Mouse (Mus musculus): ENCODE results near the gene Ttc7b. TPM values are rescaled to one million over a fixed set of nuclear protein-coding genes. Genes with fewer than 3 reads are reported as not detected.

Gene Ttc7b
- polyA plus RNA-seq, 1 experiment from 2014 or later: 6.3 TPM

DNA sequence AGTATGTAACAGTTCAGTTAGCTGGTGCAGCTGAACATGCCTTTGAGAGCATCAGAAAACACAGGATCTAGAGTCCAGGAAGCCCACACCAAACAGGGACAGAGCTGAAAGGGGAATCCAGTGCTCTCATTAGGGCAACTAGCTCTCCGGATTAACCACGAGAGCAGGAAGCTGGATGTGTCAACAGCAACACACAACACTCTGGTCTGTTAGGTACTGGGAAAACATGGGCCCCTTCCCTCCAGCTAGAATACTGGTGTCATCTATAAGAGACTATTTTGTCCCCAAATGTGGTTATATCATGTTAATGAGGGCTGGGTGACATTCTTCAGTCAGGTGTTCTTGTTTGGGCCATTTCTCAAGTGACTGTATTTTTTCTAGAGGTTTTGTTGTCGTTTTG is 21.4 kb upstream of the Ttc7b start:
- no peaks in the 10 kb centered on the region for H3K36me3 ChIP-seq (ENCODE audit: control insufficient read depth, insufficient read depth, low read length)
- WGBS: 61% methylated on average over 3 of the region's 3 CpGs
- no peaks in the 10 kb centered on the region for H3K27me3 ChIP-seq (replicated peaks; ENCODE audit: control insufficient read depth, insufficient read depth, low read length)
- H3K4me2 ChIP-seq (ENCODE audit: low read length): no peak overlapping the region
- H3K27ac ChIP-seq (ENCODE audit: low read depth, low read length): no peak overlapping the region
- H3K4me1 ChIP-seq (ENCODE audit: control insufficient read depth, insufficient read depth, low read length): no peaks in the 10 kb centered on the region
- DNase-seq (ENCODE audit: low spot score) (no peak), ATAC-seq (no peak)
- H3K9me3 ChIP-seq (replicated peaks; ENCODE audit: control insufficient read depth, low read length): no peaks in the 10 kb centered on the region
- H3K4me3 ChIP-seq (ENCODE audit: low read depth, low read length): no peak overlapping the region
- no peak overlapping the region for H3K9ac ChIP-seq (ENCODE audit: low read length)

DNA sequence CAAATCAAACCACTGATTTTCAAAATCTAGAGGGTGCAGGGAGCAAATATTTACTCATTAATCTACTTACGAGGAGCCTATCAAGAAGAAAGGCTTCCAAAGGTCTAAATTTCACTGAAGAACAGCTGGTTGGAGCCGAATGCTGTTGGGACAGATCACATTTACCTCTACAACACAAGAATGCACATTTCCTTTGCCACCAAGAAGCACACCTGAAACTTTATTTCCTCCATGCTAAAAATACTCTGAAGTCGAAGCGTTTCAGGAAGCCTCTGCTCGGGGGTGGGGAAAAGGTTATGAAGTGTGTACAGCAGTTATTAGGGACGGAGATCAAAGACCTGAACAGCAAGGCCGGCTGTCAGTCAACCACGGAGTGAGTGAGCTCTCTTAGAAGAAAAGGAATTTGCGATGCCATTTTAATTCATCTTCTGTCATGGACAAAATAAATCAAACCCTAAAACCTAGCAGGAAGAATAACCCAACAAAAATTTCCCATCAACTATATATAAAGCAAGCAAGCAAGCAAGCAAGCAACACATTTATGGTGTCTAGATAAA is 18.6 kb upstream of the Ttc7b start:
- Histone ChIP-seq H3K4me1 (ENCODE audit: control insufficient read depth, insufficient read depth, low read length) (no peaks in the 10 kb centered on the region), H3K27ac (ENCODE audit: low read depth, low read length) (no peak overlapping the region), H3K9ac (ENCODE audit: low read length) (no peak overlapping the region), H3K9me3 (replicated peaks; ENCODE audit: control insufficient read depth, low read length) (no peaks in the 10 kb centered on the region), H3K27me3 (replicated peaks; ENCODE audit: control insufficient read depth, insufficient read depth, low read length) (no peaks in the 10 kb centered on the region), H3K4me2 (ENCODE audit: low read length) (no peak overlapping the region), H3K4me3 (ENCODE audit: low read depth, low read length) (no peak overlapping the region), H3K36me3 (ENCODE audit: control insufficient read depth, insufficient read depth, low read length) (no peaks in the 10 kb centered on the region)
- no peak for ATAC-seq
- DNase-seq (ENCODE audit: low spot score): no peak
- 75% methylated on average over 9 of the region's 9 CpGs for WGBS

DNA sequence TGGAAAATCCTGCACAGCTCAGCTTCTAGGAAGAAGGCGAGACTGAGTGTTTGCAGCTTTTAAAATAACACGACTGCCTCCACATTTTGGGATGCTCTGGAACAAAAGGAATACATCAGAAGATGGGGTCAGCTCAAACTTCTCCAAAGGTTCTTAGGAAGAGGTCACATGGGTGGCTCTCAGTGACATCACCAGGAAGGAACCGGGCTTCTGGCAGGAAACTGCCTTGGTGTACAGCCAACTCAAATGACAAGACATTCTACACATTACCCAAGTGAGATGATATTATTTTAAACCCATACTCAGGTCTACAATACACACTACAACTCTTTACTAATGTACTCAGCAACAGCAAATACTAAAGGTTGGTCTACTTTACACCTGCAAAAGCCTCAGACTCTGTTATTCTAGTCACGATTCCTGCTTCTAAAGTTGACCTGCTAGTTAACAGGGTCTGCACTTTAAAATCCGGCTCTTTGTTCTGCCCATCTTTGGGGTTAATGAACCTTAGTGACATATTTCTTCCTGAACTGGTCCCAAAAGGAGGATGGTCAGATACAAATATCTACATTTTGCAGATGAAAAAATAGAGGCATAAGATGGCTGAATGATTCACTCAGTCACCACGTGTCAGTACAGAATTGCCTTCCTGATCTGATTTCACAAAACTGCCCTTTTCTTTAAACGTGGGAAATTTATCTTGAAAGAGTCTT is 18.0 kb upstream of the Ttc7b start:
- no peak overlapping the region for H3K9ac ChIP-seq (ENCODE audit: low read length)
- no peak overlapping the region for H3K4me3 ChIP-seq (ENCODE audit: low read depth, low read length)
- WGBS: 66% methylated on average over 7 of the region's 7 CpGs
- no peak for DNase-seq (ENCODE audit: low spot score)
- H3K27me3 ChIP-seq (replicated peaks; ENCODE audit: control insufficient read depth, insufficient read depth, low read length): no peaks in the 10 kb centered on the region
- no peaks in the 10 kb centered on the region for H3K9me3 ChIP-seq (replicated peaks; ENCODE audit: control insufficient read depth, low read length)
- H3K4me1 ChIP-seq (ENCODE audit: control insufficient read depth, insufficient read depth, low read length): no peaks in the 10 kb centered on the region
- no peak overlapping the region for H3K27ac ChIP-seq (ENCODE audit: low read depth, low read length)
- ATAC-seq: no peak
- H3K36me3 ChIP-seq (ENCODE audit: control insufficient read depth, insufficient read depth, low read length): no peaks in the 10 kb centered on the region
- no peak overlapping the region for H3K4me2 ChIP-seq (ENCODE audit: low read length)

DNA sequence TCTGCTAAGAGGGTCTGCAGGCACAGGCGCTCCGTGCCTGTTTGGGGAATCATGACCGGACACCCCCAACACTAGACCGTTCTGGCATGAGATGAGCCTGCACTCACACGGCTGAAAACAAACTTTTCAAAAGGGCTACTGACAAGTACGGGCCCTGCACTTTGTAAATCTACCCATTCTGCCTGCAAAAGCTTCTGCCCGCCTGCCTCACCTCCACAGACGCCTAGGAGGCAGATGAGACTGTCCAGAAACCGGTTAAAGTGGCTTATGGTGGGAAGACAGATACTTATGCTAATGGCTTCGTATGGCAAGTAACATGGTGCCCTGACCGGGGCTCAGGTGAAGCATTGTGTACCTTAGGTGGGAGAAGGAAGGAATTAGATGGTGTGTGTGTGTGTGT is 16.5 kb upstream of the Ttc7b start:
- no peak overlapping the region for H3K27ac ChIP-seq (ENCODE audit: low read depth, low read length)
- H3K9ac ChIP-seq (ENCODE audit: low read length): no peak overlapping the region
- H3K27me3 ChIP-seq (replicated peaks; ENCODE audit: control insufficient read depth, insufficient read depth, low read length): no peaks in the 10 kb centered on the region
- H3K4me1 ChIP-seq (ENCODE audit: control insufficient read depth, insufficient read depth, low read length): no peaks in the 10 kb centered on the region
- 87% methylated on average over 11 of the region's 11 CpGs for WGBS
- DNase-seq (ENCODE audit: low spot score): no peak
- H3K9me3 ChIP-seq (replicated peaks; ENCODE audit: control insufficient read depth, low read length): no peaks in the 10 kb centered on the region
- no peak for ATAC-seq
- no peaks in the 10 kb centered on the region for H3K36me3 ChIP-seq (ENCODE audit: control insufficient read depth, insufficient read depth, low read length)
- H3K4me3 ChIP-seq (ENCODE audit: low read depth, low read length): no peak overlapping the region
- no peak overlapping the region for H3K4me2 ChIP-seq (ENCODE audit: low read length)

DNA sequence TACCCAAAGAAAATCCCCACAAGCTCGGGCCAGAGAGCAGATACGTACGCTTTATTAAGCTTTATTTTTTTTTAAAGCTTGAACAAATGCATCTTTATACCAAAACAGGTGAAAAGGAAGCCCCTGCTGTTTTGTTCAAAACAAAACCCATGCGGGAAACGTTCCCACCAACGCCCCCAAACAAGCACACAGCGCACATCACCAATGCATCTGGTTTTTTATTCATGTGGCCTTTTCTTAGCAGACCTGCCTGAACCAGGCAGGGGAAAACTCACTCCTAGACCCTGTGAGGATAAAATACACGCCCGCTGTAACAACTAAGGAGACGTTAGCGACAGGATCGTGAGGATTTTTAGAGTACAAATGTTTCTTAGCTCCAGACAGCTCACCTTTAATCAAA is 14.4 kb upstream of the Ttc7b start:
- ATAC-seq: no peak
- no peaks in the 10 kb centered on the region for H3K4me1 ChIP-seq (ENCODE audit: control insufficient read depth, insufficient read depth, low read length)
- no peaks in the 10 kb centered on the region for H3K36me3 ChIP-seq (ENCODE audit: control insufficient read depth, insufficient read depth, low read length)
- no peak overlapping the region for H3K9ac ChIP-seq (ENCODE audit: low read length)
- no peak for DNase-seq (ENCODE audit: low spot score)
- no peaks in the 10 kb centered on the region for H3K9me3 ChIP-seq (replicated peaks; ENCODE audit: control insufficient read depth, low read length)
- H3K27ac ChIP-seq (ENCODE audit: low read depth, low read length): no peak overlapping the region
- WGBS: 21% methylated on average over 12 of the region's 12 CpGs
- H3K4me3 ChIP-seq (ENCODE audit: low read depth, low read length): no peak overlapping the region
- no peak overlapping the region for H3K4me2 ChIP-seq (ENCODE audit: low read length)
- no peaks in the 10 kb centered on the region for H3K27me3 ChIP-seq (replicated peaks; ENCODE audit: control insufficient read depth, insufficient read depth, low read length)

DNA sequence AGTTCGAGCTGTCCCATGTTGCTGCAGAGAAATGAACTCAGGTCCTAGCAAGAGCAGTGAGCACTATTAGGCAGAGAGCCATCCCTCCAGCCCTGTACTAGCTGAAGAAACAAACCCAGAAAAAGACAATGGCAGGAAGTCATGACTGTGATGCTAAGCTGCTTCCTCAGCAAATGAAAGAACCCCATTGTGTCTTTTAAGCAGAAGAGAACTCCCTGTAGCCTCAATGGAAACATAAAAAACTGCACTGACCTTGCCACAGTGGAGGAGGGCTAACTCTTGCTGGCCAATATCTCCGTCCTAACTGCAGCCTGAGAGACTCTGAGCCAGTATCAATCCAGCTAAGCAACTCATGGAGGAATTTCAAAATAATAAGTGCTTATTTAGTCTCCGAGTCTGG is 13.4 kb upstream of the Ttc7b start:
- no peak for ATAC-seq
- Histone ChIP-seq H3K9ac (ENCODE audit: low read length) (no peak overlapping the region), H3K4me3 (ENCODE audit: low read depth, low read length) (no peak overlapping the region), H3K27ac (ENCODE audit: low read depth, low read length) (no peak overlapping the region), H3K4me1 (ENCODE audit: control insufficient read depth, insufficient read depth, low read length) (no peaks in the 10 kb centered on the region), H3K27me3 (replicated peaks; ENCODE audit: control insufficient read depth, insufficient read depth, low read length) (no peaks in the 10 kb centered on the region), H3K9me3 (replicated peaks; ENCODE audit: control insufficient read depth, low read length) (no peaks in the 10 kb centered on the region), H3K4me2 (ENCODE audit: low read length) (no peak overlapping the region), H3K36me3 (ENCODE audit: control insufficient read depth, insufficient read depth, low read length) (no peaks in the 10 kb centered on the region)
- peak; percentile 8 for DNase-seq (ENCODE audit: low spot score)
- 43% methylated on average over 3 of the region's 3 CpGs for WGBS

DNA sequence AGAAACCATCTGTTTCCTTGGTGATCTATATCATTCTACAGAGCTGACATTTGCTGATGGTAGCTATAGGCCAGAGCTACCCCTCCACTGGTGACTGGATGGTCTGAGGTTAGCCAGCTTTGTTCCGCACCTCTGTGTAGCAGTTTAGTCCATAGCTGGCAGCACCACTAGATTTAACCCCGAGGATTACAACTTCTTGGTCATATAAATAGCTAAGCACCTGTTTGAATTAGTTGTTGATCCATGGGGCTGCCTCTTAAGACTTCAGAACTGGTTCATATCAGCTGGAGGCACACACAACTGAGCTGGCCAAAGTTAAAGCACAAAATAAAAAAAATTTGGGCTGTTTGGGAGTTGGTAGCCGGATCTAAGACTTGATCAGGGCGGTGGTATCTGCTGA is 12.6 kb upstream of the Ttc7b start:
- peaks cover under 1% of the 10 kb centered on the region; the same call in 1 of the 2 replicates for H3K4me1 ChIP-seq (ENCODE audit: control insufficient read depth, insufficient read depth, low read length)
- no peak overlapping the region for H3K4me2 ChIP-seq (ENCODE audit: low read length)
- WGBS: 85% methylated on average over 4 of the region's 4 CpGs
- DNase-seq (ENCODE audit: low spot score): no peak
- H3K36me3 ChIP-seq (ENCODE audit: control insufficient read depth, insufficient read depth, low read length): no peaks in the 10 kb centered on the region
- no peak overlapping the region for H3K4me3 ChIP-seq (ENCODE audit: low read depth, low read length)
- no peak overlapping the region for H3K9ac ChIP-seq (ENCODE audit: low read length)
- H3K27ac ChIP-seq (ENCODE audit: low read depth, low read length): no peak overlapping the region
- no peaks in the 10 kb centered on the region for H3K9me3 ChIP-seq (replicated peaks; ENCODE audit: control insufficient read depth, low read length)
- no peaks in the 10 kb centered on the region for H3K27me3 ChIP-seq (replicated peaks; ENCODE audit: control insufficient read depth, insufficient read depth, low read length)
- no peak for ATAC-seq

DNA sequence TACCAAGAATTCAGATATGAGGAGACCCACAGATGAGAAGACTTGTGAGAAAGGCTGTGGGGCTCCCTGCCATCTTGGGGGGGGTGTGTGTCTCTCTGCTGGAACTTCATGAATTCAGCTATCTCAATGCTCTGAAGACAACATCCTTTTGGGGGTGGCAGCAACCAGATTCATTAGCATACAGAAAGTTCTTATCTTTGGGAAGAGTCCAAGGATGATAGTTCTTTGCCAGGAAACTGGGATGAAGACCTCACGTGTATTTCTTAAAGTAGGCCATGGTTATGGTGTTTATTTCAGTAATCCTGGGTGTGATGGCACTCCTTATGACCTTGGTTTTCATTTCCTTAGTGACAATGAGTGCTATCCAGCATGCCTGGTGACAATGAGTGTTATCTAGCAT is 11.1 kb upstream of the Ttc7b start:
- H3K9ac ChIP-seq (ENCODE audit: low read length): no peak overlapping the region
- H3K4me3 ChIP-seq (ENCODE audit: low read depth, low read length): no peak overlapping the region
- H3K4me2 ChIP-seq (ENCODE audit: low read length): no peak overlapping the region
- no peak overlapping the region for H3K27ac ChIP-seq (ENCODE audit: low read depth, low read length)
- no peak for ATAC-seq
- 77% methylated on average over 1 of the region's 1 CpGs for WGBS
- no peaks in the 10 kb centered on the region for H3K9me3 ChIP-seq (replicated peaks; ENCODE audit: control insufficient read depth, low read length)
- peaks cover 5% of the 10 kb centered on the region for H3K4me1 ChIP-seq (ENCODE audit: control insufficient read depth, insufficient read depth, low read length)
- H3K27me3 ChIP-seq (replicated peaks; ENCODE audit: control insufficient read depth, insufficient read depth, low read length): no peaks in the 10 kb centered on the region
- no peak for DNase-seq (ENCODE audit: low spot score)
- H3K36me3 ChIP-seq (ENCODE audit: control insufficient read depth, insufficient read depth, low read length): no peaks in the 10 kb centered on the region

DNA sequence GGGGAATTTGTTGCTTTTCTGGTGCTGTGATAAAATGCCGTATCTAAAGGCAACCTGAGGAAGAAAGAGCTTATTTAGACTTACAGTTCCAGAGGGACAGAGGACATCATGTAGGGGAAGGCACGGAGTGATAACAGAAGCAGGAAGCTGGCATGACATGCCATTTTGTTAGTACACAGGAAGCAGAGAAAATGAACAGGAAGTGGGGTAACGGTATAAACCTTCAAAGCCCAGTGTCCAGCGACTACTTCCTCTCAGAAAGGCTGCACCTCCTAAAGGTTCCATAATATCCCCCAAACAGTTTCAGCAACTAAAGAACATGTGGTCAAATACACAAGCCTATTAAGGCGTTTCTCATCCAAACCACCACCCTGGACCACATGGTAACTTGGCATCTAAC is 10.2 kb upstream of the Ttc7b start:
- ATAC-seq: no peak
- H3K4me1 ChIP-seq (ENCODE audit: control insufficient read depth, insufficient read depth, low read length): peaks cover 5% of the 10 kb centered on the region
- H3K4me3 ChIP-seq (ENCODE audit: low read depth, low read length): no peak overlapping the region
- no peak overlapping the region for H3K9ac ChIP-seq (ENCODE audit: low read length)
- no peaks in the 10 kb centered on the region for H3K36me3 ChIP-seq (ENCODE audit: control insufficient read depth, insufficient read depth, low read length)
- no peak overlapping the region for H3K27ac ChIP-seq (ENCODE audit: low read depth, low read length)
- no peaks in the 10 kb centered on the region for H3K27me3 ChIP-seq (replicated peaks; ENCODE audit: control insufficient read depth, insufficient read depth, low read length)
- 95% methylated on average over 5 of the region's 5 CpGs for WGBS
- H3K9me3 ChIP-seq (replicated peaks; ENCODE audit: control insufficient read depth, low read length): no peaks in the 10 kb centered on the region
- no peak for DNase-seq (ENCODE audit: low spot score)
- no peak overlapping the region for H3K4me2 ChIP-seq (ENCODE audit: low read length)

All from forebrain, embryonic 14.5 days (tissue).